Mouse (Mus musculus) megakaryocyte, embryonic 14.5 days (primary cell): ENCODE measurements around the gene Slc25a29.

Source experiments
- FLI1 ChIP-seq: IDR thresholded peaks from 2 replicates; pipeline ENCODE4 v1.6.1; 2012; ENCODE audit warnings: low read length, inconsistent platforms, mixed read lengths
- GATA1 ChIP-seq: IDR thresholded peaks from 3 replicates; pipeline ENCODE4 v1.6.1; 2012; ENCODE audit warnings: mixed read lengths, low read length, inconsistent platforms, borderline replicate concordance

- TF ChIP-seq GATA1 (no peak), FLI1 (no peak)
Measured at GRCm38 (mm10) chr12:108826958-108827535, 8.6 kb downstream of the Slc25a29 start.
